Mouse (Mus musculus) cerebellum, adult 2 months (tissue): ENCODE results near the gene Ccdc97.

Experiments used
- CTCF ChIP-seq: fragments of 200-500 bp; IDR thresholded peaks from 2 replicates; pipeline ENCODE4 v1.5.1; 2011; ENCODE audit warnings: low read depth, mild to moderate bottlenecking, control low read depth, low read length, moderate library complexity, borderline replicate concordance; ENCODE audit not compliant: insufficient read depth
- POLR2A ChIP-seq: fragments of 200-500 bp; IDR thresholded peaks from 2 replicates; pipeline ENCODE4 v1.6.1; 2011; ENCODE audit warnings: low read length, control low read depth, borderline replicate concordance; ENCODE audit not compliant: insufficient read depth

DNA sequence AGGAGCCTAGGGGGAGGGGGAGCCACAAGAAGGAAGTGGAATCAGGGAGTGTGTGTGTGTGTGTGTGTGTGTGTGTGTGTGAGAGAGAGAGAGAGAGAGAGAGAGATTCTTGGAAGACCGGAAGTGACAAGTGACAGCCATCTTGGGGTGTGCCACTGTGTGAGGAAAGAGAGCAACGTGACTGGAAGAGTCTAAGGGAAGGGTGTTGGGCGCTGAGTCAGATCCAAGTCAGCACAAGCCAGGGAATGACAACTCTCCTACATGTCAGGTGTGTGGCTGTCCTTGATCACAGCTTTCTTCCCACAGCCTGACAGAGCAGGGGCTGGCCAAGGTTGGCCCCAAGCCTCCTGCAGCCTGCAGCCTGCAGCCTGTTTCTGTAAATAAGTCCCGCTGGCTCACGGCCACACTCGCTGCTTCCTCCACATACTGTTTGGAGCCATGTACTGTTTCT is 13.1 kb downstream of the Ccdc97 start:
- TF ChIP-seq CTCF (no peak), POLR2A (no peak)
